Mouse (Mus musculus): ENCODE data around the gene Med24. TPM values are rescaled to one million over a fixed set of nuclear protein-coding genes. Genes with fewer than 3 reads are reported as not detected.

The Med24 gene
- polyA plus RNA-seq, 1 experiment, result 13.2 TPM

DNA sequence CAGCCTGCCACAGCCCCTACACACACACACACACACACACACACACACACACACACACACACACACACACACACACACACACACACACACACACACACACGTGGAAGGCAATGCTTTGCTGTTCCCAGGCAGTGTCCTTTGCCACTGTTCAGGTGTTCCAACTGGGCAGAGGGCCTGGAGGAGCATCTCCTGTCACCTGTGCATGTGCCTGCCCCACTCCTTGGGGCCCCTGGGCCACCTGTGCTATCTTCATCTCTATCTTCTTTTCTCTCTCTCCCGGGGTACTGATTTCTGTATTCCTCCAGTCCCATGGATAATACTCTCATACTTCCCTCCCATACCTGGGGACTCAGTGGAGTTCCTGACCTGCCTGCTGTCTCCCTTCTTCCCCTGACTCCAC lies 37.1 kb upstream of the Med24 start:
- Histone ChIP-seq H3K36me3 (ENCODE audit: control insufficient read depth) (peaks cover 74% of the 10 kb centered on the region), H3K4me1 (ENCODE audit: control insufficient read depth) (peaks cover 87% of the 10 kb centered on the region), H3K4me3 (replicated peaks) (no peak overlapping the region), H3K9me3 (ENCODE audit: control insufficient read depth, low read length) (no peaks in the 10 kb centered on the region), H3K27me3 (ENCODE audit: control insufficient read depth) (no peaks in the 10 kb centered on the region)
- no peak for TF ChIP-seq GATA1 (IDR thresholded peaks at IDR 0.05; ENCODE audit: low read length)
- TF ChIP-seq TAL1 (IDR thresholded peaks at IDR 0.05; ENCODE audit: low read length), result no peak

GRCm38 (mm10) chr11:98765421-98766309 lies 36.4 kb upstream of the Med24 start:
- TF ChIP-seq TAL1 (IDR thresholded peaks at IDR 0.05; ENCODE audit: low read length) (no peak), GATA1 (IDR thresholded peaks at IDR 0.05; ENCODE audit: low read length) (no peak)
- Histone ChIP-seq H3K9me3 (ENCODE audit: control insufficient read depth, low read length) (peaks cover 2% of the 10 kb centered on the region; the same call in 1 of the 2 replicates), H3K4me1 (ENCODE audit: control insufficient read depth) (peaks cover 85% of the 10 kb centered on the region), H3K36me3 (ENCODE audit: control insufficient read depth) (peaks cover 76% of the 10 kb centered on the region), H3K4me3 (replicated peaks) (no peak overlapping the region), H3K27me3 (ENCODE audit: control insufficient read depth) (no peaks in the 10 kb centered on the region)

DNA sequence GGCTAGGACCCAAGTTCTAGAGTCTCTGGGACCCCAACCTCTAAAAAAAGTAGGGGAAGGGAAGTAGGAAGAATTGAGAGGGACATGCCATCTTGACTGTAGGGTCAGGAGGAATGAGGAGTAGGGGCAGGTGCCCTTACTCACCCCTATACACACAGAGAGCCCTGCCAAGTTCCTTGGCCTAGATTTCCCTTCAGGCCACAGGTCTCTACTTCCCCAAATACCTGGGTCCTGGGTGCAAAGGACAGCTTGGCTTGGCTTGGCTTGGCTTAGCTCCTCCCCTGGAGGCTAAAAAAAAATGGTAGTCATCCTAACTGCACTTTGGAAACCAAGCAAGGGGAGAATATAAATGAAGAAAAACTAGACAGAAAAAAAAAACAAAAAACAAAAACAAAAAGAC lies 35.5 kb upstream of the Med24 start:
- H3K27me3 ChIP-seq (ENCODE audit: control insufficient read depth), result no peaks in the 10 kb centered on the region
- TF ChIP-seq TAL1 (IDR thresholded peaks at IDR 0.05; ENCODE audit: low read length) (no peak), GATA1 (IDR thresholded peaks at IDR 0.05; ENCODE audit: low read length) (no peak)
- no peak overlapping the region for H3K4me3 ChIP-seq (replicated peaks)
- H3K36me3 ChIP-seq (ENCODE audit: control insufficient read depth), result peaks cover 75% of the 10 kb centered on the region
- H3K4me1 ChIP-seq (ENCODE audit: control insufficient read depth), result peaks cover 78% of the 10 kb centered on the region
- peaks cover 3% of the 10 kb centered on the region; the same call in 1 of the 2 replicates for H3K9me3 ChIP-seq (ENCODE audit: control insufficient read depth, low read length)

DNA sequence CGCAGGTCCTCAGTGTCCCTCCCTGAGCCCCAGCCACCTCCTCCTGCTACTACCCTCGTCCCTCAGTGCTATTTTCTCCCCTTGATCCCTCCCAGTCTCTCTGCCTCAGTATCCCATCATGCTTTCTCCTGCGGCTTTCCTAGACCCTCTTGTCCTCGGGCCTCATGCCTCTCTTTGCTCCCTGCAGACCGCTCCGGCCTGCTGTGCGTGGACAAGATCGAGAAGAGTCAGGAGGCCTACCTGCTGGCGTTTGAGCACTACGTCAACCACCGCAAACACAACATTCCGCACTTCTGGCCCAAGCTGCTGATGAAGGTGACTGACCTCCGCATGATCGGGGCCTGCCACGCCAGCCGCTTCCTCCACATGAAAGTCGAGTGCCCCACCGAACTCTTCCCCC lies 34.9 kb upstream of the Med24 start:
- TF ChIP-seq TAL1 (IDR thresholded peaks at IDR 0.05; ENCODE audit: low read length) (no peak), GATA1 (IDR thresholded peaks at IDR 0.05; ENCODE audit: low read length) (no peak)
- Histone ChIP-seq H3K4me3 (replicated peaks) (no peak overlapping the region), H3K27me3 (ENCODE audit: control insufficient read depth) (no peaks in the 10 kb centered on the region), H3K36me3 (ENCODE audit: control insufficient read depth) (peaks cover 72% of the 10 kb centered on the region), H3K4me1 (ENCODE audit: control insufficient read depth) (peaks cover 71% of the 10 kb centered on the region), H3K9me3 (ENCODE audit: control insufficient read depth, low read length) (peaks cover 3% of the 10 kb centered on the region; the same call in 1 of the 2 replicates)

GRCm38 (mm10) chr11:98763502-98763861 lies 34.2 kb upstream of the Med24 start:
- Histone ChIP-seq H3K27me3 (ENCODE audit: control insufficient read depth) (no peaks in the 10 kb centered on the region), H3K36me3 (ENCODE audit: control insufficient read depth) (peaks cover 70% of the 10 kb centered on the region), H3K4me3 (replicated peaks) (no peak overlapping the region), H3K9me3 (ENCODE audit: control insufficient read depth, low read length) (peaks cover 3% of the 10 kb centered on the region; the same call in 1 of the 2 replicates), H3K4me1 (ENCODE audit: control insufficient read depth) (peaks cover 65% of the 10 kb centered on the region)
- no peak for TF ChIP-seq GATA1 (IDR thresholded peaks at IDR 0.05; ENCODE audit: low read length)
- TF ChIP-seq TAL1 (IDR thresholded peaks at IDR 0.05; ENCODE audit: low read length), result no peak

DNA sequence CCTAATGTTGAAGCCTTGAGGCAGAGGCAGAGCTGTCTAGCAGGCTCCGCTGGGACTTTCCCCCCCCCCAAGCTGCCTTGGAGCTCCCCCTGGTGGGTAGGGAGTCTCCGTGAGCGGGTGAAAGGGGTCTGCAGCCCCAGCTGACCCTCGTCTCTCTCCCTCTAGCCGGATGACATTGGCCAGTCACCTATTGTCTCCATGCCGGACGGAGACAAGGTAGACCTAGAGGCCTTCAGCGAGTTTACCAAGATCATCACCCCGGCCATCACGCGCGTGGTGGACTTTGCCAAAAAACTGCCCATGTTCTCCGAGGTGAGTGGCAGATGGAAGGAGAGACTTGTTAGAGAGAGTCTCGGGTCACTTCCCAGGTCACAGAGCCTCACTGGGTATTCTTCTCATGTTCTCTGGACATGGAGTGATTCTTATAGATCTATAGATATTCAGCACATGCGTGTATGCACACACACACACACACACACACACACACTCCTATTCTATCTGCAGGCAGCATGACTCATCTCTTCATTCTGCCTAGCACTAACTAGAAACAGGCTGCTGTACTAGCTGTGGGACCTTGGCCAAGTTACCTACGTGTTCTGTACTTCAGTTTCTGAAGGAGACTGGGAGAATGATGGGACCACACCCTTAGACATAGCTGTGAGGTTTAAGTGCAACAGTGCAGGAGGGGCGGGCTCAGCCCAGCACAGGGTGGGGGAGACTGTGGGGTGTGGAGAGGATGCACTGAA lies 33.7 kb upstream of the Med24 start:
- peaks cover 3% of the 10 kb centered on the region; the same call in 1 of the 2 replicates for H3K9me3 ChIP-seq (ENCODE audit: control insufficient read depth, low read length)
- H3K36me3 ChIP-seq (ENCODE audit: control insufficient read depth), result peaks cover 72% of the 10 kb centered on the region
- H3K4me3 ChIP-seq (replicated peaks), result no peak overlapping the region
- no peaks in the 10 kb centered on the region for H3K27me3 ChIP-seq (ENCODE audit: control insufficient read depth)
- H3K4me1 ChIP-seq (ENCODE audit: control insufficient read depth), result peaks cover 59% of the 10 kb centered on the region
- no peak for TF ChIP-seq TAL1 (IDR thresholded peaks at IDR 0.05; ENCODE audit: low read length)
- TF ChIP-seq GATA1 (IDR thresholded peaks at IDR 0.05; ENCODE audit: low read length), result no peak

DNA sequence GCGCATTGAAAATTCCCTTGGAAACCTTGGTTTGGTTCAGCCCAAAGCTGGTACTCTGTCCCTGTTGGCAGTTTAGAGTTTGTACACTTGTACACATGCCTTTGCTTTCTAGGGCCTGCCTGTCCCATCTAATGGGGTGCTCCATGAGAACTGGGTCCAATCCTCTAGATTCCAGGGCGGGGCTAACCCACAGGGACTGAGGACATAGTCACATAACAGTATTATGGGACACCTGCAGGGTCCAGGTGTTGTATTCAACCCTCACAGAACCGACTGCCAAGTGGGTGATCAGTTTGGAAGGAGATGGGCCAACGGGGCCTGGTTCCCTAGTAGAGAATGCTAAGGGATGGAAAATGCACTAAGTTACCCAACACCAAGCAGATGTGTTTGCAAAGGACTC lies 32.7 kb upstream of the Med24 start:
- peaks cover 57% of the 10 kb centered on the region for H3K4me1 ChIP-seq (ENCODE audit: control insufficient read depth)
- TF ChIP-seq TAL1 (IDR thresholded peaks at IDR 0.05; ENCODE audit: low read length) (no peak), GATA1 (IDR thresholded peaks at IDR 0.05; ENCODE audit: low read length) (no peak)
- H3K4me3 ChIP-seq (replicated peaks), result no peak overlapping the region
- peaks cover 82% of the 10 kb centered on the region for H3K36me3 ChIP-seq (ENCODE audit: control insufficient read depth)
- peaks cover 3% of the 10 kb centered on the region; the same call in 1 of the 2 replicates for H3K9me3 ChIP-seq (ENCODE audit: control insufficient read depth, low read length)
- no peaks in the 10 kb centered on the region for H3K27me3 ChIP-seq (ENCODE audit: control insufficient read depth)

GRCm38 (mm10) chr11:98756711-98757110 lies 27.5 kb upstream of the Med24 start:
- TF ChIP-seq TAL1 (IDR thresholded peaks at IDR 0.05; ENCODE audit: low read length), result no peak
- no peak for TF ChIP-seq GATA1 (IDR thresholded peaks at IDR 0.05; ENCODE audit: low read length)
- Histone ChIP-seq H3K36me3 (ENCODE audit: control insufficient read depth) (peaks cover 82% of the 10 kb centered on the region), H3K4me3 (replicated peaks) (no peak overlapping the region), H3K4me1 (ENCODE audit: control insufficient read depth) (peaks cover 65% of the 10 kb centered on the region), H3K27me3 (ENCODE audit: control insufficient read depth) (no peaks in the 10 kb centered on the region), H3K9me3 (ENCODE audit: control insufficient read depth, low read length) (peaks cover 3% of the 10 kb centered on the region; the same call in 1 of the 2 replicates)

All from erythroblast, embryonic 14.5 days (primary cell).